Mouse (Mus musculus) intestine, embryonic 14.5 days (tissue): ENCODE data around the gene Ctsj. TPM values are rescaled to one million over a fixed set of nuclear protein-coding genes. Genes with fewer than 3 reads are reported as not detected.
"Not testable (repeated sequence)": the region's sequence is repeated elsewhere in the genome, so short reads cannot be mapped to it uniquely, and the experiment has no call there.

Source experiments
- ATAC-seq: fragments of 200-750 bp; cut with Nextera tagmentation; replicated peaks from 2 replicates; pipeline ENCODE4 v1.8.0; 2017; ENCODE audit warnings: low read depth, moderate number of reproducible peaks, moderate TSS enrichment, moderate library complexity; ENCODE audit not compliant: low FRiP score, low TSS enrichment
- DNase-seq: peaks from one replicate; pipeline ENCODE4 v3.0.0-alpha.2; 2018; ENCODE audit warnings: low spot score
- H3K27ac ChIP-seq: fragments of 300-500 bp; sonication (generic); 2 replicates; pipeline ENCODE4 v1.5.1; 2014; ENCODE audit warnings: low read depth, mild to moderate bottlenecking, control low read depth
- H3K27me3 ChIP-seq: fragments of 300-500 bp; sonication (generic); replicated peaks from 2 replicates; pipeline ENCODE4 v1.6.1; 2014; ENCODE audit warnings: low read length, control low read depth; ENCODE audit not compliant: control insufficient read depth, insufficient read depth
- H3K36me3 ChIP-seq: fragments of 300-500 bp; sonication (generic); 2 replicates; pipeline ENCODE4 v1.6.1; 2014; ENCODE audit warnings: low read length, control low read depth; ENCODE audit not compliant: control insufficient read depth, insufficient read depth
- H3K4me1 ChIP-seq: fragments of 300-500 bp; sonication (generic); replicated peaks from 2 replicates; pipeline ENCODE4 v1.6.1; 2014; ENCODE audit warnings: low read length, control low read depth, mixed read lengths; ENCODE audit not compliant: control insufficient read depth, insufficient read depth
- H3K4me2 ChIP-seq: fragments of 300-500 bp; sonication (generic); 2 replicates; pipeline ENCODE4 v1.6.1; 2014; ENCODE audit warnings: low read length
- H3K4me3 ChIP-seq: fragments of 300-500 bp; sonication (generic); 2 replicates; pipeline ENCODE4 v1.5.1; 2014; ENCODE audit warnings: low read depth, low read length, control low read depth, mixed read lengths
- H3K9ac ChIP-seq: fragments of 300-500 bp; sonication (generic); 2 replicates; pipeline ENCODE4 v1.6.1; 2014; ENCODE audit warnings: mild to moderate bottlenecking, low read length
- H3K9me3 ChIP-seq: fragments of 300-500 bp; sonication (generic); 2 replicates; pipeline ENCODE4 v1.6.1; 2016; ENCODE audit warnings: low read length, control low read depth; ENCODE audit not compliant: control insufficient read depth
- WGBS: fragments of 180-500 bp; shearing (Covaris S2); extraction: QIAGEN DNeasy Blood & Tissue Kit; methylation state at CpG from one replicate; pipeline ENCODE4 v1.1.7; 2014; 5-methylcytosine and 5-hydroxymethylcytosine counted together
- polyA plus RNA-seq: library from polyadenylated mRNA; unstranded; fragments of >200 nt; fragmentation: Nextera tagmentation; extraction: Ambion mirVana; gene quantifications from 2 replicates; pipeline ENCODE4 v1.2.1, GENCODE M21; 2014

The Ctsj gene
- not detected in 2 replicates for polyA plus RNA-seq

- no peaks in the 10 kb centered on the region for H3K27me3 ChIP-seq
- H3K9ac ChIP-seq: no peak within 1 kb of the TSS
- no peak for DNase-seq
- H3K36me3 ChIP-seq: no peaks in the 10 kb centered on the region
- H3K4me2 ChIP-seq: no peak within 1 kb of the TSS
- no peaks in the 10 kb centered on the region for H3K4me1 ChIP-seq
- H3K27ac ChIP-seq: no peak within 1 kb of the TSS
- no peak within 1 kb of the TSS for H3K4me3 ChIP-seq
- H3K9me3 ChIP-seq: no peaks in the 10 kb centered on the region
- no peak for ATAC-seq
- WGBS: 68% methylated on average over 3 of the region's 3 CpGs
Observed at GRCm38 (mm10) chr13:61005859-61006258, at the start of gene Ctsj. Gene Ctsj (minus strand): TSS chr13:61005959.

DNA sequence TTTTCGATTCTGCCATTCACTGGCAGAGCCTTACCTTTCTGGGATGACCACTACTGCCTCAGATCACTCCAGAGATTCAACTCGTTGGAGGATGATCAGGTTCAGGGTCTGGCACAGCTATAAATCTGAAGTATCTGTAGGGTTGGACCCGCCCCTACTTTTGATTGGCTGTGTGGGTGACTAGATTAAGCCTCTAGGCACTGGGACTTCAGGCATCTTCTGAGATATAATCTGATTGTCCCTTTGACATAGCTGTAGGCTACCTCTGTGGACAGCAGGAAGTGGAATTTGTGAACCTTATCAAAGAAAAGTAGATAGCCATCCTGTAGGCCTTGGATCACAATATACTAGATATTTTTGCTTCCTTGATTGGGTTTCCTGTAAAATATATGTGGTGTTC, 34.8 kb upstream of the Ctsj start, which contains the start of gene Ctsq:
TSS of gene Ctsq (minus strand) at position 101 of the 400 bp plus-strand sequence.
- no peaks in the 10 kb centered on the region for H3K27me3 ChIP-seq
- ATAC-seq (no peak), DNase-seq (no peak)
- no peak within 1 kb of the TSS for H3K9ac ChIP-seq
- no peaks in the 10 kb centered on the region for H3K36me3 ChIP-seq
- WGBS: 56% methylated on average over 3 of the region's 3 CpGs
- H3K27ac ChIP-seq: no peak within 1 kb of the TSS
- H3K9me3 ChIP-seq: 0 out of 2 replicates have a peak, but pooled peaks cover 4% of the 10 kb centered on the region
- H3K4me1 ChIP-seq: no peaks in the 10 kb centered on the region
- H3K4me3 ChIP-seq: no peak within 1 kb of the TSS
- no peak within 1 kb of the TSS for H3K4me2 ChIP-seq

DNA sequence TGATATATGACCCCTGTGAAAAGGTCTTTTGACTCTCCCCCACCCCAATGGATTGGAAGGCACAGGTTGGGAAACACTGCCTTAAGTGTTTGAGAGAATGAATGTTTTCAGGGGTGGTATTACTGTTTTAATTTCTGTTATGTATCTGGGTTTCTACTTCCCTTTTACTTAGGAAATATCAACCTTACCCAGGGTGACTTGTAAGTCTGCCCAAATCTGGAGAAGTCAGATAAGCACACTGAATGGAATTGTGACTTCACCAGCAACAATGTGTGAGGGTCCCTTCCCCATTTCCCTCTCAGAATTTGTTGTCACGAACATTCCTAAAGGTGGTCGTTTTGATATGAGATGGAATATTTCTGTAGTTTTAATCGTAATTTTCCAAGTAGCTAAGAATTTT, 17.0 kb upstream of the Ctsj start:
- H3K4me1 ChIP-seq: no peaks in the 10 kb centered on the region
- no peak for ATAC-seq
- H3K4me3 ChIP-seq: no peak overlapping the region
- H3K9ac ChIP-seq: no peak overlapping the region
- no peaks in the 10 kb centered on the region for H3K36me3 ChIP-seq
- no peak overlapping the region for H3K27ac ChIP-seq
- no peaks in the 10 kb centered on the region for H3K9me3 ChIP-seq
- H3K27me3 ChIP-seq: no peaks in the 10 kb centered on the region
- WGBS: 79% methylated on average over 3 of the region's 3 CpGs
- H3K4me2 ChIP-seq: no peak overlapping the region
- DNase-seq: no peak

GRCm38 (mm10) chr13:61021844-61022243, 16.1 kb upstream of the Ctsj start:
- DNase-seq: no peak
- 80% methylated on average over 5 of the region's 6 CpGs for WGBS
- H3K27ac ChIP-seq: no peak overlapping the region

GRCm38 (mm10) chr13:61010171-61010570, 4.4 kb upstream of the Ctsj start:
- Histone ChIP-seq H3K27ac (no peak overlapping the region), H3K36me3 (no peaks in the 10 kb centered on the region), H3K4me2 (no peak overlapping the region), H3K9ac (no peak overlapping the region), H3K9me3 (no peaks in the 10 kb centered on the region), H3K27me3 (no peaks in the 10 kb centered on the region), H3K4me3 (no peak overlapping the region), H3K4me1 (no peaks in the 10 kb centered on the region)
- 83% methylated on average over 4 of the region's 4 CpGs for WGBS
- ATAC-seq: no peak
- DNase-seq: no peak

More at GRCm38 (mm10) chr13:61021844-61022243, 16.1 kb upstream of the Ctsj start:
- H3K9me3 ChIP-seq: no peaks in the 10 kb centered on the region
- no peak overlapping the region for H3K4me3 ChIP-seq
- H3K4me2 ChIP-seq: no peak overlapping the region
- no peaks in the 10 kb centered on the region for H3K4me1 ChIP-seq
- no peak for ATAC-seq
- H3K27me3 ChIP-seq: no peaks in the 10 kb centered on the region
- no peak overlapping the region for H3K9ac ChIP-seq
- no peaks in the 10 kb centered on the region for H3K36me3 ChIP-seq

GRCm38 (mm10) chr13:60997600-60997999, 8.2 kb downstream of the Ctsj start:
- no peak for DNase-seq
- Histone ChIP-seq H3K27me3 (no peaks in the 10 kb centered on the region), H3K27ac (no peak overlapping the region), H3K4me1 (no peaks in the 10 kb centered on the region), H3K36me3 (no peaks in the 10 kb centered on the region), H3K4me2 (no peak overlapping the region), H3K4me3 (no peak overlapping the region), H3K9me3 (peaks cover 4% of the 10 kb centered on the region; the same call in 1 of the 2 replicates), H3K9ac (no peak overlapping the region)
- 46% methylated on average over 2 of the region's 2 CpGs for WGBS
- no peak for ATAC-seq

DNA sequence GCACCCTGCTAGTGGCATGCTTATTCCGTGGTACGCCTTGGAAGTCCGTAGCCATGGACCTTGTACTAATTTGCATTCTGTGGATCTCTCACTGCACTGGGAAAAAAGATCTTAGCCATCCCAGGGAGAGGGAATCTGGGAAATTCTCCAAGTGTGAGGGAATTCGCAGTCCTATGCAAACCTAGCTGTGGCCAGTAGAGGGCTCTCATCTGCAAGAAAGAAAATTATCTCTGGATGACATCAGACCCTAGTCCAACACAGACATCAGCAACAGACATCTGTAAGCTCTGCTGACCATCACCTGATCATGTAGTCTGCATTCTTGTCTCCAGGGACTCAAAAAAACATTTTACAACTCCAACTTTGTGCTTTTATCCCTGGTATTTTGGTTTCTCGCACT, 18.8 kb downstream of the Ctsj start:
- not testable (repeated sequence) for DNase-seq, H3K27me3 ChIP-seq, H3K4me3 ChIP-seq, H3K9me3 ChIP-seq, H3K36me3 ChIP-seq, H3K9ac ChIP-seq, H3K27ac ChIP-seq, H3K4me2 ChIP-seq, ATAC-seq, H3K4me1 ChIP-seq
- WGBS: 92% methylated on average over 3 of the region's 5 CpGs

DNA sequence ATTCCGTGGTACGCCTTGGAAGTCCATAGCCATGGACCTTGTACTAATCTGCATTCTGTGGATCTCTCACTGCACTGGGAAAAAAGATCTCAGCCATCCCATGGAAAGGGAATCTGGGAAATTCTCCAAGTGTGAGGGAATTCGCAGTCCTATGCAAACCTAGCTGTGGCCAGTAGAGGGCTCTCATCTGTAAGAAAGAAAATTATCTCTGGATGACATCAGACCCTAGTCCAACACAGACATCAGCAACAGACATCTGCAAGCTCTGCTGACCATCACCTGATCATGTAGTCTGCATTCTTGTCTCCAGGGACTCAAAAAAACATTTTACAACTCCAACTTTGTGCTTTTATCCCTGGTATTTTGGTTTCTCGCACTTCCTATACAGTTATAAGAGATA, 33.4 kb downstream of the Ctsj start:
- not testable (repeated sequence) for ATAC-seq, H3K36me3 ChIP-seq, H3K27me3 ChIP-seq, H3K9me3 ChIP-seq, DNase-seq, H3K4me1 ChIP-seq, H3K4me3 ChIP-seq, H3K27ac ChIP-seq, H3K9ac ChIP-seq, H3K4me2 ChIP-seq
- WGBS: 70% methylated on average over 4 of the region's 4 CpGs

GRCm38 (mm10) chr13:60963985-60964384, 41.8 kb downstream of the Ctsj start:
- H3K4me2 ChIP-seq, H3K27me3 ChIP-seq, H3K36me3 ChIP-seq, ATAC-seq, H3K4me3 ChIP-seq, H3K9ac ChIP-seq, DNase-seq, H3K27ac ChIP-seq, H3K4me1 ChIP-seq, H3K9me3 ChIP-seq: not testable (repeated sequence)
- 33% methylated on average over 4 of the region's 5 CpGs for WGBS
